Mouse (Mus musculus): ENCODE measurements around the gene Krt33b. TPM values are rescaled to one million over a fixed set of nuclear protein-coding genes. Genes with fewer than 3 reads are reported as not detected.

Krt33b gene
- polyA plus RNA-seq, 1 experiment: not detected

DNA sequence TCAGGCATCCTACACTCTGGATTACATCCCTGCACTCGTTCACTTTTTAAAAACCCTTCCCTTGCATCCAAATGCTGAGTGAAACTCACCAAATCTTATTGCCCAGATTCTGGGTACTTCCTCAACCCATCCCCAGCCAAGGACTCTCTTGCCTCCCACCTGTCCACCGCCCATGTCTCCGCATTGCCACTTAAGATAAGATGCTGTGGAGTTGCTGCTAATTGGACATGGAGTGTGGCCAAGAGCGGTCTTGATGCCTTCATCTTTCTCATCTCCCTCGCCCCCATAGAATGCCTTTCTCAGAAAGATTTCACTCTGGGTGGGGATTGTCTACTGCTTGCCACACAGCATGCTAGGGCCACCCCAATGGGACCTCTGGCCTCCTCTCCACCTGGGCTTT lies 21.3 kb downstream of the Krt33b start:
- no peaks in the 10 kb centered on the region for H3K27me3 ChIP-seq (ENCODE audit: control insufficient read depth, insufficient read depth, low read length)
- H3K4me1 ChIP-seq (ENCODE audit: control insufficient read depth, insufficient read depth, low read length): no peaks in the 10 kb centered on the region
- no peak for TF ChIP-seq POLR2A (IDR thresholded peaks at IDR 0.05; ENCODE audit: borderline replicate concordance, insufficient read depth, low read length)
- no peak for TF ChIP-seq CTCF (IDR thresholded peaks at IDR 0.05; ENCODE audit: borderline replicate concordance, insufficient read depth, low read depth, low read length)
- DNase-seq: no peak
- 80% methylated on average over 5 of the region's 5 CpGs for WGBS
- H3K4me3 ChIP-seq (replicated peaks; ENCODE audit: insufficient read depth, low read depth, low read length): no peak overlapping the region
- no peak overlapping the region for H3K27ac ChIP-seq (ENCODE audit: insufficient read depth, low read length)

DNA sequence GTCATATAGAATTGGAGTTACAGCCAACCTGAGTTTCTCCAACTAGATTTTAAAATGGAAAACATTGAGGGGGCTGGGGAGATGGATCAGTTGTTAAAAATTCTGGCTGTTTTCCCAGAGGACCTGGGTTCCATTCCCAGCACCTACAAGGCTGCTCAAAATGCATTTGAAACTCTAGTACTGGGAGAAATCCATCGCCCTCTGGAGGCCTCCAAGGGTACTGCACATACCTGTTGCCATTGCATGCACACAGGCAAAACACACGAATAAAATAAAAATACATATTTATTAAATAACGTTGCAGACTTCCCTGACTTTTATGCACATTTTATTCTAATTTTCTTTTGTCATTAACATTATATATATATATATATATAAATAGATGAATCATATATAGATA lies 23.0 kb downstream of the Krt33b start:
- DNase-seq: no peak
- Histone ChIP-seq H3K27me3 (ENCODE audit: control insufficient read depth, insufficient read depth, low read length) (no peaks in the 10 kb centered on the region), H3K27ac (ENCODE audit: insufficient read depth, low read length) (no peak overlapping the region), H3K4me1 (ENCODE audit: control insufficient read depth, insufficient read depth, low read length) (no peaks in the 10 kb centered on the region), H3K4me3 (replicated peaks; ENCODE audit: insufficient read depth, low read depth, low read length) (no peak overlapping the region)
- TF ChIP-seq POLR2A (IDR thresholded peaks at IDR 0.05; ENCODE audit: borderline replicate concordance, insufficient read depth, low read length) (no peak), CTCF (IDR thresholded peaks at IDR 0.05; ENCODE audit: borderline replicate concordance, insufficient read depth, low read depth, low read length) (no peak; the same call in 1 of the 2 replicates)
- 51% methylated on average over 3 of the region's 3 CpGs for WGBS

GRCm38 (mm10) chr11:100005905-100006304 lies 23.8 kb downstream of the Krt33b start:
- DNase-seq: no peak
- Histone ChIP-seq H3K4me1 (ENCODE audit: control insufficient read depth, insufficient read depth, low read length) (no peaks in the 10 kb centered on the region), H3K27me3 (ENCODE audit: control insufficient read depth, insufficient read depth, low read length) (no peaks in the 10 kb centered on the region), H3K4me3 (replicated peaks; ENCODE audit: insufficient read depth, low read depth, low read length) (no peak overlapping the region), H3K27ac (ENCODE audit: insufficient read depth, low read length) (no peak overlapping the region)
- 87% methylated on average over 8 of the region's 8 CpGs for WGBS
- TF ChIP-seq POLR2A (IDR thresholded peaks at IDR 0.05; ENCODE audit: borderline replicate concordance, insufficient read depth, low read length) (no peak), CTCF (IDR thresholded peaks at IDR 0.05; ENCODE audit: borderline replicate concordance, insufficient read depth, low read depth, low read length) (no peak)

GRCm38 (mm10) chr11:100004846-100005245 lies 24.8 kb downstream of the Krt33b start:
- TF ChIP-seq POLR2A (IDR thresholded peaks at IDR 0.05; ENCODE audit: borderline replicate concordance, insufficient read depth, low read length): no peak
- peak; percentile 74 for TF ChIP-seq CTCF (IDR thresholded peaks at IDR 0.05; ENCODE audit: borderline replicate concordance, insufficient read depth, low read depth, low read length)
- Histone ChIP-seq H3K4me1 (ENCODE audit: control insufficient read depth, insufficient read depth, low read length) (no peaks in the 10 kb centered on the region), H3K4me3 (replicated peaks; ENCODE audit: insufficient read depth, low read depth, low read length) (no peak overlapping the region), H3K27me3 (ENCODE audit: control insufficient read depth, insufficient read depth, low read length) (no peaks in the 10 kb centered on the region), H3K27ac (ENCODE audit: insufficient read depth, low read length) (no peak overlapping the region)
- peak; percentile 36 to 49 for DNase-seq
- 23% methylated on average over 6 of the region's 6 CpGs for WGBS

DNA sequence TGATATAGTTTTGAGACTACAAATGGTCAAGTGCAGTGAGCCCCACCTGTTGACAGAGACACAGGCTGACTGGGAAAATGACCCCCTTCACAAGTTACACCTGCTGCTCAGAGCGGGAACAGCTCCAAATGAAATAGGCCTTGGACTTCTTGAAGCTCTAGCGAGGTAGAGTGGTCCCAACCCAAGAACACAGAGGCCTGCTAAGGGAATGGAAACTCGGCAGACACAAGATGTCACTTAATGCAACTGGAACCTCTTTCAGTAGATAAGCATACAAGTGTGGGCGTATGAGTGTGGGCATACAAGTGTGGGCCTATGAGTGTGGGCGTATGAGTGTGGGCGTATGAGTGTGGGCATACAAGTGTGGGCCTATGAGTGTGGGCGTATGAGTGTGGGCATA lies 30.6 kb downstream of the Krt33b start:
- DNase-seq: no peak
- no peak overlapping the region for H3K27ac ChIP-seq (ENCODE audit: insufficient read depth, low read length)
- no peaks in the 10 kb centered on the region for H3K27me3 ChIP-seq (ENCODE audit: control insufficient read depth, insufficient read depth, low read length)
- TF ChIP-seq CTCF (IDR thresholded peaks at IDR 0.05; ENCODE audit: borderline replicate concordance, insufficient read depth, low read depth, low read length): no peak
- no peak for TF ChIP-seq POLR2A (IDR thresholded peaks at IDR 0.05; ENCODE audit: borderline replicate concordance, insufficient read depth, low read length)
- 95% methylated on average over 7 of the region's 7 CpGs for WGBS
- H3K4me3 ChIP-seq (replicated peaks; ENCODE audit: insufficient read depth, low read depth, low read length): no peak overlapping the region
- no peaks in the 10 kb centered on the region; the same call in 1 of the 2 replicates for H3K4me1 ChIP-seq (ENCODE audit: control insufficient read depth, insufficient read depth, low read length)

DNA sequence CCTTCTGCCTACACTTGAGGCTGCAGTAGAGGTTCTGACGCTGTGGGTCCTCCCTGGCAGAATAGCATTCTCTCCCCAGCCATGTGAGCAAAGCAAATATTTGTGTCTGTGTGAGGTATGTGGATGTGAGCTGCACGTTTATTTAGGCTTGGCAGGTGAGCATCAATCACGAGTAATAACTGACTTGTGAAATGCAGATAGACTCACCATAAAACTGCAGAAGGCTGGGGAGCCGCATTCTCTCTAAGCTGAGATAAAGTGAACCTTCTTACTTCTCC lies 35.3 kb downstream of the Krt33b start:
- no peak for DNase-seq
- Histone ChIP-seq H3K27ac (ENCODE audit: insufficient read depth, low read length) (no peak overlapping the region), H3K4me3 (replicated peaks; ENCODE audit: insufficient read depth, low read depth, low read length) (no peak overlapping the region), H3K4me1 (ENCODE audit: control insufficient read depth, insufficient read depth, low read length) (no peaks in the 10 kb centered on the region; the same call in 1 of the 2 replicates), H3K27me3 (ENCODE audit: control insufficient read depth, insufficient read depth, low read length) (no peaks in the 10 kb centered on the region)
- WGBS: 73% methylated on average over 4 of the region's 4 CpGs
- no peak for TF ChIP-seq POLR2A (IDR thresholded peaks at IDR 0.05; ENCODE audit: borderline replicate concordance, insufficient read depth, low read length)

DNA sequence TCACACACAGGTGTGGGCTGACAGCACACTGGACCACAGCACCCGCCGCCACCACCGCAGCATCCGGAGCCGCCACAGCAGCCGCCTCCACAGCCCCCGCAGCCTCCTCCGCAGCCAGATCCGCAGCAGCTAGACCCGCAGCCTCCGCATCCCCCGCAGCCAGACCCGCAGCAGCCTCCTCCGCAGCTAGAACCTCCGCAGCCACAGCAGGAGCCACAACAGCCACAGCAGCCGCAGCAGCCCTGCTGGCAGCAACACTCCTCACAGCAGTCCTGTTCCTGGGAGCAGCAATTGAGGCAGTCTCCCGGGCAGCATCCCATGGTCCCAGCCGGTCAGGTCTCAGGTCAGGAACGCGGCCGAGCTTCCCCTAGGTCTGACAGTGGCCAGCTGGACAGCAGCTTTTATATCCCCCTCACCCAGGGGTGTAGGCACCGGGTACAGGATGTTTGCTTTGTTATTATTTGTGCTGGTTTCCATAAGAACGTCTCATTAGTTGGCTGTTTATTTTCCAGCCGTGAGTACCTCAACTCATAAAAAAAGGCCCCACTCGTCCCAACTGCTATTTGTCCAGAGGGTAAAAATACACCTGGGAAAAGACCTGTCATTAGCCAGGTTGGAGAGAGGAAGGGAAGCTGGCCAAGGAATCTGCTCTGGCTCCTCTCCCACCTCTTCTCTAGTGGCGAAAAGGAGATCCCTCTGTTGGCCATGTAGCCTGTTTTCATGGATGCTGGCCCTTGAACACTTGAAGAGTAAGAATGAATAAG lies 35.9 kb downstream of the Krt33b start, which contains the start of gene Krtap17-1:
TSS of gene Krtap17-1 (minus strand) at position 375 of the 764 bp plus-strand sequence.
- no peak for DNase-seq
- H3K27me3 ChIP-seq (ENCODE audit: control insufficient read depth, insufficient read depth, low read length): no peaks in the 10 kb centered on the region
- no peak for TF ChIP-seq POLR2A (IDR thresholded peaks at IDR 0.05; ENCODE audit: borderline replicate concordance, insufficient read depth, low read length)
- no peak for TF ChIP-seq CTCF (IDR thresholded peaks at IDR 0.05; ENCODE audit: borderline replicate concordance, insufficient read depth, low read depth, low read length)
- H3K4me3 ChIP-seq (replicated peaks; ENCODE audit: insufficient read depth, low read depth, low read length): no peak within 1 kb of the TSS
- H3K4me1 ChIP-seq (ENCODE audit: control insufficient read depth, insufficient read depth, low read length): no peaks in the 10 kb centered on the region; the same call in 1 of the 2 replicates
- 26% methylated on average over 26 of the region's 26 CpGs for WGBS
- no peak within 1 kb of the TSS for H3K27ac ChIP-seq (ENCODE audit: insufficient read depth, low read length)

GRCm38 (mm10) chr11:99990571-99990970 lies 39.1 kb downstream of the Krt33b start:
- 72% methylated on average over 3 of the region's 3 CpGs for WGBS
- H3K4me3 ChIP-seq (replicated peaks; ENCODE audit: insufficient read depth, low read depth, low read length): no peak overlapping the region
- no peak for DNase-seq

More at GRCm38 (mm10) chr11:99990571-99990970, 39.1 kb downstream of the Krt33b start:
- Histone ChIP-seq H3K27me3 (ENCODE audit: control insufficient read depth, insufficient read depth, low read length) (no peaks in the 10 kb centered on the region), H3K27ac (ENCODE audit: insufficient read depth, low read length) (no peak overlapping the region), H3K4me1 (ENCODE audit: control insufficient read depth, insufficient read depth, low read length) (peaks cover 11% of the 10 kb centered on the region)
- TF ChIP-seq POLR2A (IDR thresholded peaks at IDR 0.05; ENCODE audit: borderline replicate concordance, insufficient read depth, low read length): no peak
- no peak for TF ChIP-seq CTCF (IDR thresholded peaks at IDR 0.05; ENCODE audit: borderline replicate concordance, insufficient read depth, low read depth, low read length)
